Mouse (Mus musculus) intestine, embryonic 14.5 days (tissue): ENCODE results near the gene Ankrd55. TPM values are rescaled to one million over a fixed set of nuclear protein-coding genes. Genes with fewer than 3 reads are reported as not detected.

Source experiments
- ATAC-seq: fragments of 200-750 bp; cut with Nextera tagmentation; replicated peaks from 2 replicates; pipeline ENCODE4 v1.8.0; 2017; ENCODE audit warnings: low read depth, moderate number of reproducible peaks, moderate TSS enrichment, moderate library complexity; ENCODE audit not compliant: low FRiP score, low TSS enrichment
- DNase-seq: peaks from one replicate; pipeline ENCODE4 v3.0.0-alpha.2; 2018; ENCODE audit warnings: low spot score
- H3K27ac ChIP-seq: fragments of 300-500 bp; sonication (generic); 2 replicates; pipeline ENCODE4 v1.5.1; 2014; ENCODE audit warnings: low read depth, mild to moderate bottlenecking, control low read depth
- H3K27me3 ChIP-seq: fragments of 300-500 bp; sonication (generic); replicated peaks from 2 replicates; pipeline ENCODE4 v1.6.1; 2014; ENCODE audit warnings: low read length, control low read depth; ENCODE audit not compliant: control insufficient read depth, insufficient read depth
- H3K36me3 ChIP-seq: fragments of 300-500 bp; sonication (generic); 2 replicates; pipeline ENCODE4 v1.6.1; 2014; ENCODE audit warnings: low read length, control low read depth; ENCODE audit not compliant: control insufficient read depth, insufficient read depth
- H3K4me1 ChIP-seq: fragments of 300-500 bp; sonication (generic); replicated peaks from 2 replicates; pipeline ENCODE4 v1.6.1; 2014; ENCODE audit warnings: low read length, control low read depth, mixed read lengths; ENCODE audit not compliant: control insufficient read depth, insufficient read depth
- H3K4me2 ChIP-seq: fragments of 300-500 bp; sonication (generic); 2 replicates; pipeline ENCODE4 v1.6.1; 2014; ENCODE audit warnings: low read length
- H3K4me3 ChIP-seq: fragments of 300-500 bp; sonication (generic); 2 replicates; pipeline ENCODE4 v1.5.1; 2014; ENCODE audit warnings: low read depth, low read length, control low read depth, mixed read lengths
- H3K9ac ChIP-seq: fragments of 300-500 bp; sonication (generic); 2 replicates; pipeline ENCODE4 v1.6.1; 2014; ENCODE audit warnings: mild to moderate bottlenecking, low read length
- H3K9me3 ChIP-seq: fragments of 300-500 bp; sonication (generic); 2 replicates; pipeline ENCODE4 v1.6.1; 2016; ENCODE audit warnings: low read length, control low read depth; ENCODE audit not compliant: control insufficient read depth
- WGBS: fragments of 180-500 bp; shearing (Covaris S2); extraction: QIAGEN DNeasy Blood & Tissue Kit; methylation state at CpG from one replicate; pipeline ENCODE4 v1.1.7; 2014; 5-methylcytosine and 5-hydroxymethylcytosine counted together
- polyA plus RNA-seq: library from polyadenylated mRNA; unstranded; fragments of >200 nt; fragmentation: Nextera tagmentation; extraction: Ambion mirVana; gene quantifications from 2 replicates; pipeline ENCODE4 v1.2.1, GENCODE M21; 2014

The Ankrd55 gene
- polyA plus RNA-seq = 0.39 TPM in 1 of 2 replicates, not detected in the other

- Histone ChIP-seq H3K4me1 (peaks cover 9% of the 10 kb centered on the region; the same call in 1 of the 2 replicates), H3K27ac (peak within 1 kb of the TSS; percentile 47; the same call in 1 of the 2 replicates), H3K9ac (peak within 1 kb of the TSS; percentile 27; the same call in 1 of the 2 replicates), H3K4me2 (peak within 1 kb of the TSS; percentile 48), H3K9me3 (0 out of 2 replicates have a peak, but pooled peaks cover 4% of the 10 kb centered on the region), H3K4me3 (peak within 1 kb of the TSS; percentile 16; the same call in 1 of the 2 replicates), H3K27me3 (no peaks in the 10 kb centered on the region), H3K36me3 (no peaks in the 10 kb centered on the region)
- ATAC-seq (peak; percentile 93), DNase-seq (peak; percentile 83)
- WGBS = 13% methylated on average over 22 of the region's 22 CpGs
Observed at GRCm38 (mm10) chr13:112288225-112289178, at the start of gene Ankrd55. Ankrd55 (plus strand) TSS chr13:112288451.

GRCm38 (mm10) chr13:112239239-112239638, 49.0 kb upstream of the Ankrd55 start:
- DNase-seq = no peak
- H3K9me3 ChIP-seq = peaks cover 6% of the 10 kb centered on the region; the same call in 1 of the 2 replicates

GRCm38 (mm10) chr13:112241431-112241830, 46.8 kb upstream of the Ankrd55 start:
- ATAC-seq (no peak), DNase-seq (no peak)
- Histone ChIP-seq H3K9ac (no peak overlapping the region), H3K27me3 (no peaks in the 10 kb centered on the region), H3K4me2 (no peak overlapping the region), H3K36me3 (no peaks in the 10 kb centered on the region), H3K4me3 (no peak overlapping the region), H3K9me3 (peaks cover 5% of the 10 kb centered on the region), H3K27ac (no peak overlapping the region), H3K4me1 (no peaks in the 10 kb centered on the region)
- WGBS = 48% methylated on average over 8 of the region's 8 CpGs

More at GRCm38 (mm10) chr13:112239239-112239638, 49.0 kb upstream of the Ankrd55 start:
- Histone ChIP-seq H3K27me3 (no peaks in the 10 kb centered on the region), H3K36me3 (no peaks in the 10 kb centered on the region), H3K4me2 (no peak overlapping the region), H3K9ac (no peak overlapping the region), H3K4me1 (no peaks in the 10 kb centered on the region), H3K27ac (no peak overlapping the region), H3K4me3 (no peak overlapping the region)
- 89% methylated on average over 2 of the region's 2 CpGs for WGBS
- no peak for ATAC-seq

GRCm38 (mm10) chr13:112245131-112245530, 43.1 kb upstream of the Ankrd55 start:
- Histone ChIP-seq H3K4me3 (no peak overlapping the region), H3K4me2 (no peak overlapping the region), H3K36me3 (no peaks in the 10 kb centered on the region), H3K4me1 (no peaks in the 10 kb centered on the region), H3K9ac (no peak overlapping the region), H3K27ac (no peak overlapping the region), H3K27me3 (no peaks in the 10 kb centered on the region), H3K9me3 (peaks cover 7% of the 10 kb centered on the region)
- DNase-seq (no peak), ATAC-seq (no peak)
- 44% methylated on average over 5 of the region's 5 CpGs for WGBS

GRCm38 (mm10) chr13:112251433-112251832, 36.8 kb upstream of the Ankrd55 start:
- Histone ChIP-seq H3K27me3 (no peaks in the 10 kb centered on the region), H3K4me1 (peaks cover 12% of the 10 kb centered on the region), H3K4me3 (no peak overlapping the region), H3K9me3 (peaks cover 2% of the 10 kb centered on the region), H3K4me2 (no peak overlapping the region), H3K27ac (no peak overlapping the region), H3K9ac (no peak overlapping the region), H3K36me3 (no peaks in the 10 kb centered on the region)
- WGBS = 73% methylated on average over 2 of the region's 2 CpGs
- ATAC-seq (no peak), DNase-seq (no peak)

- Histone ChIP-seq H3K27me3 (no peaks in the 10 kb centered on the region), H3K4me1 (peaks cover 12% of the 10 kb centered on the region), H3K36me3 (no peaks in the 10 kb centered on the region), H3K4me2 (no peak overlapping the region), H3K4me3 (no peak overlapping the region), H3K27ac (no peak overlapping the region), H3K9ac (no peak overlapping the region), H3K9me3 (no peaks in the 10 kb centered on the region)
- ATAC-seq (no peak), DNase-seq (no peak)
- 76% methylated on average over 3 of the region's 3 CpGs for WGBS
Observed at GRCm38 (mm10) chr13:112252012-112252411, 36.2 kb upstream of the Ankrd55 start.

GRCm38 (mm10) chr13:112252991-112253620, 35.1 kb upstream of the Ankrd55 start:
- ATAC-seq = 0 out of 2 replicates have a peak, but pooled peaks have one; percentile 27
- Histone ChIP-seq H3K27ac (no peak overlapping the region), H3K9me3 (no peaks in the 10 kb centered on the region), H3K4me1 (peaks cover 12% of the 10 kb centered on the region), H3K36me3 (no peaks in the 10 kb centered on the region), H3K4me3 (no peak overlapping the region), H3K27me3 (no peaks in the 10 kb centered on the region), H3K9ac (no peak overlapping the region), H3K4me2 (no peak overlapping the region)
- DNase-seq = no peak
- 31% methylated on average over 13 of the region's 13 CpGs for WGBS

GRCm38 (mm10) chr13:112254116-112254515, 34.1 kb upstream of the Ankrd55 start:
- no peaks in the 10 kb centered on the region for H3K36me3 ChIP-seq
- H3K4me1 ChIP-seq = peaks cover 12% of the 10 kb centered on the region
- H3K27me3 ChIP-seq = no peaks in the 10 kb centered on the region
- DNase-seq (no peak), ATAC-seq (no peak)
- H3K9me3 ChIP-seq = no peaks in the 10 kb centered on the region
- H3K27ac ChIP-seq = no peak overlapping the region
- no peak overlapping the region for H3K4me2 ChIP-seq
- no peak overlapping the region for H3K4me3 ChIP-seq
- 75% methylated on average over 8 of the region's 8 CpGs for WGBS
- H3K9ac ChIP-seq = no peak overlapping the region
